Mouse (Mus musculus): Measurements from ENCODE around the gene Ibtk.

The Ibtk gene

GRCm38 (mm10) chr9:85695606-85696005, 53.5 kb downstream of the Ibtk start:
- peak; percentile 26 for DNase-seq

GRCm38 (mm10) chr9:85693231-85694116, 55.7 kb downstream of the Ibtk start:
- no peak for DNase-seq

- no peak for DNase-seq
These were observed 64.1 kb downstream of the Ibtk start for GRCm38 (mm10) chr9:85685010-85685409.

GRCm38 (mm10) chr9:85675131-85675905, 73.8 kb downstream of the Ibtk start:
- no peak for DNase-seq

DNA sequence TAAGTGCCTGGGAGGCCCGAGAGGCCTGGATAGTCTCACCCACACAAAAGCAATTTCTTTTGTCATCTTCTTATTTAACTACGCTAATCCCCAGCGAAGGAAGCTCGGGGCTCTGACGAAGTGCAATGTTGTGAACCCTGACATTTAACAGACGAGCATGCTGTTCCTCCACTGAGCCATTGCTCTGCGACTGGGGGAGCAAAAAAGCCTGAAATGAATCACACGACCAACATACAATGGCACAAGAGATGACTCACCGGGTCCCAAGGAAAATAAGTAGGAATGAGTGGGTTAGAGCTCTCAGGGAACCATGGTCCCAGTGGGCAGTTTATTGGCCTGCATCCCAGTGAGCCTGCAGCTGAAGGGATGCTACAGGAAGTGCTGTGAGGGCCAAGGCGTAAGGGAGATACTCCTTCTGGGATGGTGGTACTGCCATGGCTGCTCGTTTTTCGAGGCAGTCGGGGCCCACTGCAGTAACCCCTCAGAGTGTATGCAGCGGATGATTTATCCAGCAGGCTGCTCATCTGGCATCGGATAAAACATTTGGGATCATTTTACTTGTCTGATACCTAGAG, 75.1 kb downstream of the Ibtk start:
- peak; percentile 70 for DNase-seq

DNA sequence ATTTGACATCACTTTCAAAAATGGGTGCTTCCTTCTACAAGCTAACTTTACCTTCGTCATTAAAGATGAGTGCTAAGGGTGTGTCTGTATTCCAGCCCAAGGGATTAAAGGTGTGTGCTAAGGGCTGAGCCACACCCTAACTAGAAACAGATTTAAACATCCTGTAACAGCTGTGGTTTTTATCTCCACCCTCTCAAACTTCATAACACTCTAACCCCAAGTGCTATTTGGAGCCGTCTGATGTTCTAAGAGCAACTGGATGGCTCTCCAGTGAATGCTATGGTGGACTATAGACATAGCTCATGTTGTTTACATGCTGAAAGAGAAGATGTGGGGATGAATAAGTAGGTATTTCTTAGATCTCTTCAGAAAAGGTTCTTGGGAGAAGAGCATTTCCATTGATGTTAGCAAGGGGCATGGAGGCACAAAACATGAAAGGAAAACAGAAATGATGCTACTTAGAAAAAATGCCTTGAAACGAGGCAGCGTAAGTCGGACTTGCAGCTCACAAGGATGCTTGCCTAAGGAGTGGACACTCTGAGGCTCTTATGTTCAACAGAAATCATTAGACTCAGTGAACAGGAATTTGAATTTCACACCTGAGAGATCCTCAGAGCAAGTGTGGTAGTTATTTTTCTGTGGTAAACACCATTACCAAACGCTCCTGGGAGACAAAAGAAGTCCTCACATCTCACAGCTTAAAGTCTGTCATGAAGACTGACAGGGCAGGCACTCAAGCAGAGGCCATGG, 77.4 kb downstream of the Ibtk start:
- DNase-seq, result no peak

- DNase-seq, result peak; percentile 26
These were observed 84.8 kb downstream of the Ibtk start for GRCm38 (mm10) chr9:85664316-85664715.

DNA sequence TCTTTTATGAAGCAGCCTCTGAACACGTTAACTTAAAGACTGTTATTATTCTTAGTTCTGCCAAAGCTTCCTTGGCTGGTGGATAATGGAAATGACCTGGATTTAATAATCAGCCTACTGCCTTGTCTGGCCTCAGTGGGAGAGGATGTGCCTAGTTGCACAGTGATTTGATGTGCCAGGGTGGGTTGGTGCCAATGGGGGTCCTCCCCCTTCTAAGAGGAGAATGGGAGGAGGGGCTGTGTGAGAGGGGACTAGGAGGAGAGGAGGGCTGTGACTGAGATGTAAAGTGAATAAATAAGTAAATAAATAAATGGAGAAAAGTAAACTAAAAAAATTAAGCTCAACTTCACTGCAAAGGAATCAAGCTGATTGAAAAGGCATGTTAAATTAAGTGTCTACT, 85.3 kb downstream of the Ibtk start:
- no peak for DNase-seq

- DNase-seq, result no peak
These were observed 86.0 kb downstream of the Ibtk start for GRCm38 (mm10) chr9:85663091-85663490.

- no peak for DNase-seq
These were observed 95.7 kb downstream of the Ibtk start for GRCm38 (mm10) chr9:85653401-85653800.

DNA sequence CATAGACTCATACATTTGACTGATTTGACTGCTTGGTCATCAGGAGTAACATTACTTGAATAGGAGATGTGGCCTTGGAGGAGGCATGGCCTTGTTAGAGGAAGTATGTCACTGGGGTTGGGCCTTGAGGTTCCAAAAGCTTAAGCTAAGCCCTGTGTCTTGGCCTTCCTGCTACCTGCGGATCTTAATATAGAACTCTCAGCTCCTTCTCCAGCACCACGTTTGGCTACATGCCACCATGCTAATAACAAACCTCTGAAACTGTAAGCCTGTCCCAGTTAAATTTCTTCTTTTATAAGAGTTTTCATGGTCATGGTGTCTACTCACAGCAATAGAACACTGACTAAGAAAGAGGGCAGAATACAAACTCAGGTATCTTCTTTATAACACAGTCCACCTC, 110.9 kb downstream of the Ibtk start:
- DNase-seq, result no peak
